Mouse (Mus musculus) heart, adult 9 months (tissue): ENCODE results near the gene Ofd1.

ENCODE experiments used
- DNase-seq, 2 experiments: peaks; one replicate each; pipeline ENCODE4 v3.0.0; 2022; ENCODE audit warnings: low spot score in 2 of 2

Gene Ofd1

GRCm38 (mm10) chrX:166440616-166441063 is at the start of gene Ofd1:
TSS of gene Ofd1 (minus strand) at chrX:166440704.
- peak; percentile 90 to 91 for DNase-seq

GRCm38 (mm10) chrX:166479365-166479983 is 39.0 kb upstream of the Ofd1 start, which contains the start of gene Rab9:
TSS of gene Rab9 (minus strand) at chrX:166479867.
- peak; percentile 90 to 91 for DNase-seq

- DNase-seq, result peak; percentile 3 to 13
Measured at GRCm38 (mm10) chrX:166478631-166479364, 38.3 kb upstream of the Ofd1 start.

- DNase-seq, result no peak
Measured at GRCm38 (mm10) chrX:166477393-166477792, 36.9 kb upstream of the Ofd1 start.

GRCm38 (mm10) chrX:166472612-166473011 is 32.1 kb upstream of the Ofd1 start:
- no peak for DNase-seq

- no peak for DNase-seq
Measured at GRCm38 (mm10) chrX:166468321-166468720, 27.8 kb upstream of the Ofd1 start.

- no peak for DNase-seq
Measured at GRCm38 (mm10) chrX:166455525-166455924, 15.0 kb upstream of the Ofd1 start.

GRCm38 (mm10) chrX:166454331-166454730 is 13.8 kb upstream of the Ofd1 start:
- DNase-seq, result no peak

- DNase-seq, result peak in 1 of 2 experiments; percentile 2
Measured at GRCm38 (mm10) chrX:166453532-166453931, 13.0 kb upstream of the Ofd1 start.

GRCm38 (mm10) chrX:166444552-166444951 is 4.0 kb upstream of the Ofd1 start:
- DNase-seq, result no peak

GRCm38 (mm10) chrX:166440036-166440615 is 378 bp downstream of the Ofd1 start, which contains the start of gene Trappc2:
TSS of gene Trappc2 (plus strand) at chrX:166440574.
- peak; percentile 0 to 9 for DNase-seq

- no peak for DNase-seq
Measured at GRCm38 (mm10) chrX:166434812-166435211, 5.7 kb downstream of the Ofd1 start.

- DNase-seq, result no peak
Measured at GRCm38 (mm10) chrX:166416196-166416595, 24.3 kb downstream of the Ofd1 start.

- no peak for DNase-seq
Measured at GRCm38 (mm10) chrX:166407865-166408264, 32.6 kb downstream of the Ofd1 start.

GRCm38 (mm10) chrX:166393753-166394152 is 46.8 kb downstream of the Ofd1 start:
- DNase-seq, result no peak

- no peak for DNase-seq
Measured at GRCm38 (mm10) chrX:166386656-166387055, 53.8 kb downstream of the Ofd1 start.

GRCm38 (mm10) chrX:166384935-166385334 is 55.6 kb downstream of the Ofd1 start:
- peak; percentile 4 to 8 for DNase-seq

- no peak for DNase-seq
Measured at GRCm38 (mm10) chrX:166383606-166384005, 56.9 kb downstream of the Ofd1 start.

- DNase-seq, result no peak
Measured at GRCm38 (mm10) chrX:166378652-166379051, 61.9 kb downstream of the Ofd1 start.

- no peak for DNase-seq
Measured at GRCm38 (mm10) chrX:166376681-166377328, 63.7 kb downstream of the Ofd1 start.

- DNase-seq, result no peak
Measured at GRCm38 (mm10) chrX:166365458-166366213, 74.9 kb downstream of the Ofd1 start.
